Mouse (Mus musculus) A20 (cell line): ENCODE results near the gene Prn.

Experiments
- DNase-seq: peaks from one replicate; pipeline ENCODE4 v3.0.0-alpha.2; 2011; ENCODE audit warnings: low read depth, low spot score

Gene Prn

GRCm38 (mm10) chr2:131906846-131907245, 2.9 kb upstream of the Prn start:
- DNase-seq, result no peak

- no peak for DNase-seq
Observed at GRCm38 (mm10) chr2:131907311-131907710, 2.4 kb upstream of the Prn start.

- DNase-seq, result no peak
Observed at GRCm38 (mm10) chr2:131908351-131908861, 1.4 kb upstream of the Prn start.

GRCm38 (mm10) chr2:131908906-131909305, 851 bp upstream of the Prn start:
- no peak for DNase-seq

GRCm38 (mm10) chr2:131910847-131911246, 1.1 kb downstream of the Prn start:
- DNase-seq, result no peak

- DNase-seq, result no peak
Observed at GRCm38 (mm10) chr2:131911341-131911740, 1.6 kb downstream of the Prn start.

GRCm38 (mm10) chr2:131912526-131913258, 2.9 kb downstream of the Prn start:
- DNase-seq, result no peak

GRCm38 (mm10) chr2:131932275-131932902, 22.6 kb downstream of the Prn start:
- no peak for DNase-seq

GRCm38 (mm10) chr2:131933013-131933412, 23.3 kb downstream of the Prn start:
- no peak for DNase-seq

- DNase-seq, result no peak
Observed at GRCm38 (mm10) chr2:131933598-131933997, 23.8 kb downstream of the Prn start.

- no peak for DNase-seq
Observed at GRCm38 (mm10) chr2:131934243-131934642, 24.5 kb downstream of the Prn start.

- DNase-seq, result peak; percentile 24
Observed at GRCm38 (mm10) chr2:131935390-131936105, 25.8 kb downstream of the Prn start.

- DNase-seq, result no peak
Observed at GRCm38 (mm10) chr2:131936410-131936809, 26.7 kb downstream of the Prn start.

GRCm38 (mm10) chr2:131939404-131940111, 29.8 kb downstream of the Prn start:
- peak; percentile 71 for DNase-seq

GRCm38 (mm10) chr2:131940506-131940905, 30.7 kb downstream of the Prn start:
- DNase-seq, result no peak

- no peak for DNase-seq
Observed at GRCm38 (mm10) chr2:131941501-131941900, 31.7 kb downstream of the Prn start.

- no peak for DNase-seq
Observed at GRCm38 (mm10) chr2:131944370-131944769, 34.6 kb downstream of the Prn start.

GRCm38 (mm10) chr2:131945225-131945624, 35.5 kb downstream of the Prn start:
- no peak for DNase-seq

- DNase-seq, result no peak
Observed at GRCm38 (mm10) chr2:131945765-131946164, 36.0 kb downstream of the Prn start.

GRCm38 (mm10) chr2:131946351-131946750, 36.6 kb downstream of the Prn start:
- DNase-seq, result no peak

- no peak for DNase-seq
Observed at GRCm38 (mm10) chr2:131948156-131948555, 38.4 kb downstream of the Prn start.
